Mouse (Mus musculus): ENCODE measurements at regions not wholly inside any gene's neighbourhood (a gene's known extent, or its start where the extent isn't known, plus 50 kb on each side); places are given as distances from the start of the nearest gene placed in this dataset.

DNA sequence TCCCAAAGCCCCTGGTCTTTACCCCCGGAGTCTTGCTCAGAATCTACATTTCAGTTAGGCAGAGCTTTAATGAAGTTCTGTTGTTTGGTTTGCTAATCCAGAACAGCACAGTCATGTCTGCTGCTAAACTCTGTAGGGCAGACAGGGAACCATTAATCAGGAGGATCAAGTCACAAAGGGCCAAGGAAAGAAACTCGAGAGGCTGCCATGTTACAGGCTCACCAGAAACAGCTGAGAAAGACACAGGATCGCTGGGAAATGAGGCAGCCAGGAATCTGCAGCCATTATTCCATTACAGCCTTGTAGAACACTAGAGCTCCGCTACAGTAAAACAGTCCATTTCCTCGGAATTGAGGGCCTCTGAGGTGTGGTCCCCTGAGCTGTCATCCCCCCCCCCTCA is 121.1 kb upstream of the Cops8 start:
- TF ChIP-seq POLR2A (IDR thresholded peaks at IDR 0.05; ENCODE audit: borderline replicate concordance, control insufficient read depth, low read depth, low read length) = no peak
- TF ChIP-seq CTCF (IDR thresholded peaks at IDR 0.05; ENCODE audit: control insufficient read depth, insufficient read depth, low read length) = no peak
